Mouse (Mus musculus) E14TG2a.4 (cell line): Measurements from ENCODE around the gene Fbxl17.

ENCODE experiments used
- CTCF ChIP-seq: conservative IDR thresholded peaks from 2 replicates; pipeline ENCODE4 v1.5.1; 2014; ENCODE audit warnings: low read length
- NANOG ChIP-seq: IDR thresholded peaks from 2 replicates; pipeline ENCODE4 v1.6.1; 2014; ENCODE audit warnings: borderline replicate concordance, low read length, mixed read lengths
- POU5F1 ChIP-seq: IDR thresholded peaks from 2 replicates; pipeline ENCODE4 v1.6.1; 2014; ENCODE audit warnings: low read length, borderline replicate concordance

GRCm38 (mm10) chr17:63493274-63493673 lies 6.5 kb downstream of the Fbxl17 start:
- no peak for TF ChIP-seq CTCF
- no peak for TF ChIP-seq NANOG
- TF ChIP-seq POU5F1, result no peak
